Mouse (Mus musculus) limb, embryonic 10.5 days (tissue): ENCODE results near the gene Smtnl1. TPM values are rescaled to one million over a fixed set of nuclear protein-coding genes. Genes with fewer than 3 reads are reported as not detected.

Experiments
- DNase-seq: peaks from one replicate; pipeline ENCODE4 v3.0.0-alpha.2; 2017; ENCODE audit warnings: low spot score
- H3K27ac ChIP-seq: fragments of 300-500 bp; sonication (generic); 2 replicates; pipeline ENCODE4 v1.5.1; 2016; ENCODE audit warnings: mild to moderate bottlenecking
- H3K27me3 ChIP-seq: fragments of 300-500 bp; sonication (generic); 2 replicates; pipeline ENCODE4 v1.6.1; 2016; ENCODE audit warnings: low read depth, mild to moderate bottlenecking; ENCODE audit not compliant: poor library complexity, severe bottlenecking
- H3K36me3 ChIP-seq: fragments of 300-500 bp; sonication (generic); 2 replicates; pipeline ENCODE4 v1.6.1; 2016; ENCODE audit warnings: mild to moderate bottlenecking, moderate library complexity
- H3K4me1 ChIP-seq: fragments of 300-500 bp; sonication (generic); 2 replicates; pipeline ENCODE4 v1.6.1; 2016
- H3K4me3 ChIP-seq: fragments of 300-500 bp; sonication (generic); 2 replicates; pipeline ENCODE4 v1.5.1; 2016; ENCODE audit warnings: mild to moderate bottlenecking, moderate library complexity
- H3K9me3 ChIP-seq: fragments of 300-500 bp; sonication (generic); replicated peaks from 2 replicates; pipeline ENCODE4 v1.6.1; 2016; ENCODE audit warnings: mild to moderate bottlenecking
- WGBS: fragments of 180-500 bp; shearing (Covaris S2); methylation state at CpG from one replicate; pipeline ENCODE4 v1.1.7; 2016; 5-methylcytosine and 5-hydroxymethylcytosine counted together
- polyA plus RNA-seq: library from polyadenylated mRNA; unstranded; fragments of >200 nt; fragmentation: Nextera tagmentation; extraction: Ambion mirVana; gene quantifications from 2 replicates; pipeline ENCODE4 v1.2.1, GENCODE M21; 2016

Gene Smtnl1
- polyA plus RNA-seq, 1 experiment from 2014 or later = 0.56 TPM

DNA sequence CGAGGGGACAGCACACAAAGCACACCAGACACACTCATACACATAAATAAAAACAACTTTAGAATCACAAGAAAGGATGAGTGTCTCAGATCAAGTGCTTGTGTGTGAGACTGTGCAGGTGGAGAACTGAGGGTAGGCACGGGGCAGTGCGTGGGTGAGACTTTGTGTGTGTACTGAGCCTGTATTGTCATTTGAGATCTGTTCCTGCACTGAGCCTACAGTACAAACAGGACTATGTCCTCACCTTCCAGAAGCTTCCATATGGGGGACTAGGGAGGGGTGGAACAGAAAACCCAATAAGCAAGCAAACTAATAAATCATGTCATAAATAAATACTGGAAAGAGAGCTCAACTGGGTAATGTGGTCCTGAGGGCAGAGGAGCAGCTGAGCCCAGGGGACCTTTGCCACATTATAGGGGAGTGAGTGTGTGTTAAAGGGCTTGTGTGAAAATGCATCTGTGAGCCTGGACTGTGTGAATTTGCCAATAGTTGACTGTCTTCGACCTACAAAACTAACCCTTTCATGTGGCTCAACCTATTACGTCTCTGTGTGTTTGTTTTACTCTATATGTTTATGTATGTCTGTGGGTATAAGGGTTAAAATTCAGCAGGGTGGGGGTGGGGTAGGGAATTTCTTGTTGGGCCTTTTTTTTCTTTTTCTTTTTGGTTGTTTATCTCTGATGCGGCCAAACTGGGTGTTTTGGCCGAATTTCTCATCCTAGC is 28.1 kb upstream of the Smtnl1 start:
- Histone ChIP-seq H3K4me3 (no peak overlapping the region), H3K27ac (no peak overlapping the region), H3K36me3 (peaks cover 96% of the 10 kb centered on the region), H3K27me3 (no peaks in the 10 kb centered on the region), H3K9me3 (no peaks in the 10 kb centered on the region), H3K4me1 (peaks cover 24% of the 10 kb centered on the region)
- no peak for DNase-seq
- 61% methylated on average over 7 of the region's 7 CpGs for WGBS

DNA sequence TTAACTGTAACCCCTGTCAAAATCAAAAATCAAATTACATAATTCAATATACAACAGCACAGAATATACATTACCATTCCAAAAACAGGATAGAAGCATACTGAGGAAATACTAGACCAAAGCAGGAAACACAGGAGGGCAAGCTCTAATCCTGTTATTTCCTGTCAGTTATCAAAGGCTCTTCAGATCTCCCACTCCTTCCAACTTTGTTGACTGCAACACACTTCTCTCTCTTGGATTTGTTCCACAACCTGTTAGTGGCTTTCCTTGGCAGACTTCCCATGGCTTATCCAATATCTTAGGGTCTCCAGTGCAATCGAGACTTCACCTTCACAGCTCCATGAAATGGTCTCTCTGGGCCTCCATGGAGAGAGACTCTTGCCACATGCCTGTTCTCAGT is 22.8 kb upstream of the Smtnl1 start:
- H3K9me3 ChIP-seq = no peaks in the 10 kb centered on the region
- no peak for DNase-seq
- H3K4me3 ChIP-seq = no peak overlapping the region
- H3K4me1 ChIP-seq = peaks cover 29% of the 10 kb centered on the region
- H3K36me3 ChIP-seq = peaks cover 67% of the 10 kb centered on the region
- no peak overlapping the region for H3K27ac ChIP-seq
- no peaks in the 10 kb centered on the region for H3K27me3 ChIP-seq
- WGBS = 97% methylated on average over 1 of the region's 1 CpGs

DNA sequence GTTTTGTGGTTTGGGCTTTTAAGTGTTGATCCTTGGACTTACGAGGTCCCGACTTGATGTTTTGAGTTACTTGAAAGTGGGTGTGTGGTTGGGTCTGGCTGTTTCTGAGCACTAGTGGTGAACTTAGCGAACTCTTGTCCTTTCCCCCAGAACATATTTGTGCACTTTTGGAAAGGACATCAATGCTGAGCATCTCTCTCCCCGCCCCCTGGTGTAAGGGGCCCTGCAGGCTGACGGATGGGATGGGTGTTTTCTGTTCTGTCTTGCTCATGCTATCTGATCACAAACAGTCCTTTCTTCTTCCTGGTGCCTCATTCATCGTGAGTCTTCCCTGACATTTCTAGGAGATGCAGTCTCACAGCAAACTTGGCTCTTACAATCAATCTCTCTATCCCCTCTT is 21.2 kb upstream of the Smtnl1 start:
- peaks cover 51% of the 10 kb centered on the region for H3K36me3 ChIP-seq
- 81% methylated on average over 6 of the region's 6 CpGs for WGBS

DNA sequence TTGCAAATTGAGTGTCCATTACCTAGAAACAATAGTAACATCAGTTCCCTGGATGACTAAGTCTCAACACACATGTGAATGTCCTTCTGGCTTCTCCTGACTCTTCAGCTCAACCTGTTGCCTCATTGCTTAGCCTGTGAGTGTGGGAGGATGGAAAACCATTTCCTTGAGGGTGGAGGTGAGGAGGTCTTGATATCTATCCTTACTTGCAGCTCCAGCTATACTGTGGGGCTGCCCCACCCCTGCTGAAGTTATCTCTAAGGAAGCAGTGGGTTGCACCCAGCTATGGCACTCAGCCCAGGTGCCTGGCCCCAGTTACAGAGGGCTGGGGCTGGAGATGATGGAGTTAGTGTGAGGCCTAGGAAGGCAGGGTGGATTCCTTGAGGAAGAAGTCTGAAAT is 19.5 kb upstream of the Smtnl1 start:
- no peaks in the 10 kb centered on the region for H3K9me3 ChIP-seq
- peaks cover 35% of the 10 kb centered on the region for H3K36me3 ChIP-seq
- H3K4me3 ChIP-seq = peak overlapping the region; percentile 82
- H3K27ac ChIP-seq = no peak overlapping the region
- no peak for DNase-seq
- peaks cover 36% of the 10 kb centered on the region for H3K4me1 ChIP-seq
- peaks cover 15% of the 10 kb centered on the region; the same call in 1 of the 2 replicates for H3K27me3 ChIP-seq

More for the DNA sequence above, 21.2 kb upstream of the Smtnl1 start:
- Histone ChIP-seq H3K27me3 (0 out of 2 replicates have a peak, but pooled peaks cover under 1% of the 10 kb centered on the region), H3K4me1 (peaks cover 29% of the 10 kb centered on the region), H3K4me3 (no peak overlapping the region), H3K27ac (no peak overlapping the region), H3K9me3 (no peaks in the 10 kb centered on the region)
- DNase-seq = no peak

DNA sequence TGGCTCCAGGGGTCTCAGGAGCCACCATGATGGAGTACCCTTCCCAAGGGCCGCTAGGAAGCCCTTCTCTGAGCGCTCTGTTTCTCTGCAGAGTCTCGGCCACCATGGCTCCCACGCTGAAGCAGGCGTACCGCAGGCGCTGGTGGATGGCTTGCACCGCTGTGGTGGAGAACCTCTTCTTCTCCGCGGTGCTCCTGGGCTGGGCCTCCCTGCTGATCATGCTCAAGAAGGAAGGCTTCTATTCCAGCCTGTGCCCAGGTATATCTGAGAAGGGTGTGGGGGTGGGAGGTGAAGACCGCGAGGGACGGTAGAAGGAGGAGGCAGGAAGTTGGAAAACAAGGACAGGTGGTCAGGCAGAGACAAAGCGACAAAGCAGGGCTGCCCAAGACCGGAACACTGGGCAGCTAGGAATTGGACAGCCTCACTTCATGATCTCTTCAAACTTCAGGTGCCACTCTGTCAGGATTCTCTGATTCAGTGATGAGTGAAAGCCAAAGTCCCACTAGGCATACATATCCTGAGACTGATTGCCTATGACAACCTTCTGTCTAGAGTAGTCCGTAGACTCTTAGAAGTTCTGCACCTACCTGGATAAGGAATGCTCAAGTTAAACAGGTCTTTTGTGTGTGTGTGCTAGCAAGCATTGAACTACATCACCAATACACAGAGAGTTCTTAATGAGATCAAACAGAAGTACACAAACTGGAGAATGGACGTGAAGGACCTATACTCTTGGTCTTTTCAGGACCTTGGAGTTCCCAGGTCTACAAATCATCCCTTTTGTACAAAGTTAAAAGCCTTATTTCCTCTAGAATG is 18.5 kb upstream of the Smtnl1 start:
- no peak for DNase-seq
- Histone ChIP-seq H3K4me3 (peak overlapping the region; percentile 82), H3K9me3 (no peaks in the 10 kb centered on the region), H3K4me1 (peaks cover 37% of the 10 kb centered on the region), H3K27me3 (peaks cover 17% of the 10 kb centered on the region; the same call in 1 of the 2 replicates), H3K27ac (peak overlapping the region; percentile 96), H3K36me3 (peaks cover 26% of the 10 kb centered on the region)
- WGBS = 8% methylated on average over 17 of the region's 17 CpGs

DNA sequence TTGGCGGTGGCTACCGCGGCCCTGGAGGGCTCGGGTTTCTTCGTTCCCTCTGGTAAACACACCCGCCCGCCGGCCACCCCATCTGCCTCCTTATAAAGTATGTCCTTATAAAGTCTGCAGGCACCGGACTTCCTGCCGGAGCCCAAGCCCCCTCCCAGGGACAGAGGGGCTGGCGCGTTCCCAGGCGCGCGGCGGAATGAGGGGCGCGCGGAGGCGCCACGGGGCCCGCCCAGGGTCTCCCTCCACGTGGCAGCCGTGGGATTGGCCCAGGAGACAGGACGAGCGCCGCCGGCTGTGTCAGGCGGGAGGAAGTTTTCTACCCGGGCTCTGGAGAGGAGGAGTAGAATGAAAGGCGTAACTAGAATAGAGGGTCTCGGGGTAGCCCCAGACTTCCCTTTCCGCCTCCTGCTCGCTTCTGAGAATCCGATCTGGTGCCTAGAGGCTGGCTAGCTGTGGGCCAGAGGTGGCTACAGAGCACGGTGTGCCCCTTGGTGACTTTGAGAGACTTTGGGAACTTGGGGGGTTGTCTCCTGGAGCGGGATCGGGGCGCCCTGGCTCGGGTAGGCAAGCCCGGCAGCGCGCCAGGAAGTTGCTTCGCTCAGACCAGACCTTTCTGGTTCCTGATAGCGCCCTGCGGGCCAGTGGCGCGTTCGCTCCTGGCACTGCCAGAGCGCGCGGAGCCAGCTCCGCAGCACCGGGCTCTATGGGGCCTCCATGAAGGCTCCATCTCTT is 17.7 kb upstream of the Smtnl1 start:
- H3K27ac ChIP-seq = peak overlapping the region; percentile 96

DNA sequence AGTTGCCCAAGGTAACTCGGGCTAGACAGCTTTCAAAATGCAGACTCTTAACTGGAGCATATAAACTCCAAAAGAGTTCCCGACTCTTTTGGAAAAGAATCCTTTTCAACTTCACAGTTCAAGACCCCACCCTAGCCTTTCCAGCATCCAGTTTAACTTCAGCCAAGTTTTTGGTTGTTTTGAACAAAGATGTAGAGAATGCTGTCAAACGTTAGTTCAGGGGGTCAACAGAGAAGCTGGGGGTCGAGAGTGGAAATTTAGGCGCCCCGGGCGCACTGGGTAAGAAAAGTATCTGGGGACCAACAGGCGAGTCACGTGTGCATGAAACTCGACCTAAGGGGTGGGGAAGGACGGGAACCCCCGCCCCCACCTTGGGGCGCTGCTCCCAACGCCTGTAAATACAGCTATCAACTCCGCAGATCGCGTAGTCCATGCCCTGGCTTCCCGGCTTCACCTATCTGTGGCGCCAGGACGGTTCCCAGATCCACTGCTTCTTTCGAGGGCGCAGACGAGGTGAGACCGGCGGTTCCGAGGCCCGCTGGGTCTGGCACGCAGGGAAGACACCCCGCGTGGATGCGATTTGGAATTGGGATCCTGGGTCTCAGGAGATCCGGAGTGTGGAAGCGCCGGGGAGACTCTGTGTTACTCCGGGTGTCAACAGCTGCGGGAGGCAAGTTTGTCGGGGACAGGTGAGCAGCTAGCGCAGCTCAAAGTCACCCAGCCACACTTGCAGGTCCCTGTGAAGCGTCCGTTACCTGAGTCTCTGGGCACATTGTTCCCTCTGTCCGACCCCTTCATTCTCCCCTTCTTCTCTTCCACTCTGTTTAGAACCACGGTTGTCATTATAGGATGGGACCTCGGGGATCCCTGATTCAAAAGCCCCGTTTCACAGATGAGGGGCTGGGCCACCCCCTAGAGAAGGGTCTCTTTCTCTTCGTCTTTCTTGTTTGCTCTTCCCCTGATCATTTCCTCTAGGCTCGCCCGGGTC is 16.8 kb upstream of the Smtnl1 start:
- DNase-seq = peak; percentile 75
- Histone ChIP-seq H3K9me3 (no peaks in the 10 kb centered on the region), H3K4me3 (peak overlapping the region; percentile 82), H3K4me1 (peaks cover 37% of the 10 kb centered on the region), H3K27ac (peak overlapping the region; percentile 96), H3K36me3 (peaks cover 9% of the 10 kb centered on the region), H3K27me3 (peaks cover 22% of the 10 kb centered on the region; the same call in 1 of the 2 replicates)
- under 1% methylated on average over 47 of the region's 47 CpGs for WGBS

More for the DNA sequence above, 17.7 kb upstream of the Smtnl1 start:
- H3K9me3 ChIP-seq = no peaks in the 10 kb centered on the region
- H3K4me1 ChIP-seq = peaks cover 37% of the 10 kb centered on the region
- DNase-seq = peak; percentile 90
- H3K4me3 ChIP-seq = peak overlapping the region; percentile 82
- WGBS = under 1% methylated on average over 54 of the region's 54 CpGs
- H3K27me3 ChIP-seq = peaks cover 19% of the 10 kb centered on the region; the same call in 1 of the 2 replicates
- peaks cover 18% of the 10 kb centered on the region for H3K36me3 ChIP-seq

DNA sequence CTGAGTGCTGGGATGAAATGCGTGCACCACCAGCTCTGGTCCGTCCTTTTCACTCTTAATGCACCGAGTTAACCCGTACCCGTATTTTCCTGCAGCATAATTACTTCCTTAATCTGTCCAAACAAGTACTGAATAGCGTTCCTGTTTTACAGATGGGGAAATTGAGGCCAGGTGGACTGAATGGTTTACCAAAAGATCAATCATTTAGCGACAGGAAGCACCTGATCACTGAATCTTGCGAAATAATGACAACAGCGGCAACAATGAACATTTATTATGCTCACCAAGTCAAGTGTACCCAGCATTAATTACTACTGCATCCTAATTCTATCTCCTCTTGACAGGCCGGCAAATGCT is 16.1 kb upstream of the Smtnl1 start, which contains the start of gene Slc43a1:
TSS of gene Slc43a1 (plus strand) at position 258 of the 357 bp plus-strand sequence.
- WGBS = 13% methylated on average over 10 of the region's 10 CpGs
- no peak for DNase-seq
- Histone ChIP-seq H3K27ac (peak within 1 kb of the TSS; percentile 96), H3K27me3 (peaks cover 22% of the 10 kb centered on the region; the same call in 1 of the 2 replicates), H3K4me3 (peak within 1 kb of the TSS; percentile 82), H3K36me3 (0 out of 2 replicates have a peak, but pooled peaks cover 2% of the 10 kb centered on the region), H3K4me1 (peaks cover 37% of the 10 kb centered on the region), H3K9me3 (no peaks in the 10 kb centered on the region)

DNA sequence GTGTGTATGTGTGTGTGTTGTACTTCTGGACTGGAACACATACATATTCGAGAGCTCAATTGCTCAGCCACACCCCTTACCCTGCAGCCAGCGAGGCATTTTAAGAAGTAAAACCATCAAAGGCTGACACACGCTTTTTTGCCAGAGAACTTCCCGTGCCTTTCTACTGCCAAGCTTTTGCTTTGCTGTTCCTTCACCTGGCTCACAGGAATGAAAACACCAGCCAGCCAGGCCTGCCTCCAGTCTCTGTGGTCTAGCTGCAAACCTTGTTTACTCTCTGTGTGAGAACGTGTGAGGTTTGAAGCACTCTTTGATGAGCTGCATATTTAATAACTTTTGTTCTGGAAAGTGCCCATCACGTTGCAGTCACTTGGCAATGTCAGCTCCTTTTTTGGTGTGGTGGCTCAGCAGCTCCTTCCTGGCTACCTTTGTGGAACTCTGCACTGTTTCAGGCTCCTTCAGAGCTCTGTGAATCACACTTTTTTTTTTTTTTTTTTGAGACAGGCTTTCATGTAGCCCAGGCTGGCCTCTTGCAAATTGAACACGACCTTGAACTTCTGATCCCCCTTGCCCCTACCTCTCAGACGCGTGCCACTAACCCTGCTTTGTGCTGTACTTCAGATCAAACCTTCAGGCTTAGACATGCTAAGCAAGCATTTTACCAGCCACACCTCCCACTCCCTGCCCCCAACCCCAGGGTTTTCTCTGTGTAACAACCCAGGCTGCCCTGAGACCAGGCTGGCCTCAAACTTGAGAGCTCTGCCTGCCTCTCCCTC is 15.6 kb upstream of the Smtnl1 start:
- peaks cover 22% of the 10 kb centered on the region; the same call in 1 of the 2 replicates for H3K27me3 ChIP-seq
- H3K36me3 ChIP-seq = 0 out of 2 replicates have a peak, but pooled peaks cover 2% of the 10 kb centered on the region
- peaks cover 37% of the 10 kb centered on the region for H3K4me1 ChIP-seq
- no peak overlapping the region for H3K27ac ChIP-seq
- H3K9me3 ChIP-seq = no peaks in the 10 kb centered on the region
- peak overlapping the region; percentile 82; the same call in 1 of the 2 replicates for H3K4me3 ChIP-seq
- DNase-seq = no peak
- WGBS = 22% methylated on average over 9 of the region's 9 CpGs

DNA sequence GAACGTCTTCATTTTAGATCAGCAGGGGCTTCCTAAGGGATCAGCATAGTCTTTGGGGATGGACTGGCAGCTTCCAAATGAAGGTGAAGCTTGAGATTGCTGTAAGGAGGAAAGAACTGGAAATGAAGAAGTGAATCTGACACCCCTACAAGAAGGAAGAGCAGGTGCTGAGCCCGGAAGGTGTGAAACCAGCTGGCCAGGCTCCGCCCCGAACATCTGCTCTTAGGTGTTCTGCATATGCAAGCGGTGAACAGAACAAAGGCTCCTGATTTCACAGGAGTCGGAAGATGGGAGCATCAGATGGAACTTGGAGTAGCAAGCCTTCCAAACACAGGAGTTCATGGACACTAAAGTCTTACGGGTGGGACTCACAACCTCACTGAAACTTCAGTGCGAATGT is 14.7 kb upstream of the Smtnl1 start:
- Histone ChIP-seq H3K4me3 (no peak overlapping the region), H3K9me3 (no peaks in the 10 kb centered on the region), H3K36me3 (no peaks in the 10 kb centered on the region), H3K4me1 (peaks cover 36% of the 10 kb centered on the region), H3K27me3 (peaks cover 22% of the 10 kb centered on the region; the same call in 1 of the 2 replicates), H3K27ac (no peak overlapping the region)
- no peak for DNase-seq
- 46% methylated on average over 8 of the region's 8 CpGs for WGBS
